Mouse (Mus musculus) spleen, adult 2 months (tissue): ENCODE measurements at regions not wholly inside any gene's neighbourhood (a gene's known extent, or its start where the extent isn't known, plus 50 kb on each side); places are given as distances from the start of the nearest gene placed in this dataset.

Experiments used
- DNase-seq, 2 experiments: peaks; one replicate each; pipeline versions ENCODE4 v3.0.0 to v3.0.0-alpha.2; 2012 to 2021; ENCODE audit warnings: low spot score in 2 of 2, low read depth in 1 of 2
- H3K27ac ChIP-seq: fragments of 200-500 bp; 2 replicates; pipeline ENCODE4 v1.5.1; 2012; ENCODE audit warnings: low read length, inconsistent platforms; ENCODE audit not compliant: insufficient read depth
- H3K27me3 ChIP-seq: fragments of 200-500 bp; 2 replicates; pipeline ENCODE4 v1.6.1; 2012; ENCODE audit warnings: mild to moderate bottlenecking, moderate library complexity, low read length, inconsistent platforms; ENCODE audit not compliant: control insufficient read depth, insufficient read depth
- H3K36me3 ChIP-seq: fragments of 200-500 bp; 2 replicates; pipeline ENCODE4 v1.6.1; 2012; ENCODE audit warnings: mild to moderate bottlenecking, low read length, inconsistent platforms; ENCODE audit not compliant: control insufficient read depth, insufficient read depth
- H3K4me1 ChIP-seq: fragments of 200-500 bp; 2 replicates; pipeline ENCODE4 v1.6.1; 2011; ENCODE audit warnings: inconsistent platforms; ENCODE audit not compliant: control insufficient read depth, insufficient read depth, insufficient read length
- H3K4me3 ChIP-seq: fragments of 200-500 bp; 2 replicates; pipeline ENCODE4 v1.5.1; 2011; ENCODE audit warnings: mild to moderate bottlenecking, inconsistent platforms; ENCODE audit not compliant: insufficient read depth, insufficient read length; ENCODE audit errors: extremely low read depth
- CTCF ChIP-seq: fragments of 200-500 bp; IDR thresholded peaks from 2 replicates; pipeline ENCODE4 v1.5.1; 2011; ENCODE audit warnings: mild to moderate bottlenecking, inconsistent platforms; ENCODE audit not compliant: insufficient read depth, insufficient read length, insufficient replicate concordance; ENCODE audit errors: extremely low read depth
- POLR2A ChIP-seq: fragments of 200-500 bp; IDR thresholded peaks from 2 replicates; pipeline ENCODE4 v1.6.1; 2011; ENCODE audit warnings: low read depth, low read length, inconsistent platforms
- WGBS: fragments of 180-500 bp; shearing (Covaris S2); methylation state at CpG from one replicate; pipeline ENCODE4 v1.1.7; 2018; 5-methylcytosine and 5-hydroxymethylcytosine counted together

DNA sequence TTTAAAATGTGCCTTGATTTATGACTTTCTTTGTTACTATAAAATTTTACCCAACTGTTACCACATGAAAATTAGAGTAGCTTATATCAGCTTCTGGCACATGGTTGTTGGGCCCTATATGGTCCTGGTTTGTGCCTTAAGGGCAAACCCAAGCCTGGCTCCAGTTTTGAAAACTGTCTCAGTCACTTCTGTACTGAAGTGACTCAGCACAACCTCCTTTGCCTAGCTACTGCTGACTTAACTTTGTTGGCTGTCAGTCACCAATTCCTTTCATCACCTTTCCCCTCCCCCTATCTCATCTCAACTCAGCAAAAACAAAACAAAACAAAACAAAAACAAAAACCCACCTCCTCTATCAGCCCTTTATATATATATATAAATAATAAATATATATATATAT is 251.0 kb upstream of the Myo3a start:
- TF ChIP-seq POLR2A (no peak), CTCF (no peak)
- Histone ChIP-seq H3K27me3 (no peaks in the 10 kb centered on the region), H3K4me1 (no peaks in the 10 kb centered on the region), H3K27ac (no peak overlapping the region), H3K36me3 (no peaks in the 10 kb centered on the region), H3K4me3 (no peak overlapping the region)
- no peak for DNase-seq

GRCm38 (mm10) chr2:21976831-21977230 is 250.5 kb upstream of the Myo3a start:
- Histone ChIP-seq H3K27me3 (no peaks in the 10 kb centered on the region), H3K4me3 (no peak overlapping the region), H3K4me1 (no peaks in the 10 kb centered on the region), H3K27ac (no peak overlapping the region), H3K36me3 (no peaks in the 10 kb centered on the region)
- WGBS = 84% methylated on average over 2 of the region's 2 CpGs
- DNase-seq = no peak
- no peak for TF ChIP-seq POLR2A
- TF ChIP-seq CTCF = no peak

GRCm38 (mm10) chr2:21980177-21980576 is 247.1 kb upstream of the Myo3a start:
- DNase-seq = no peak
- Histone ChIP-seq H3K36me3 (no peaks in the 10 kb centered on the region), H3K27me3 (no peaks in the 10 kb centered on the region), H3K4me3 (no peak overlapping the region), H3K27ac (no peak overlapping the region), H3K4me1 (no peaks in the 10 kb centered on the region)
- TF ChIP-seq POLR2A (no peak), CTCF (no peak)
- whole genome bisulfite sequencing = 89% methylated on average over 9 of the region's 9 CpGs

- TF ChIP-seq CTCF (no peak), POLR2A (no peak)
- WGBS = 87% methylated on average over 2 of the region's 2 CpGs
- no peaks in the 10 kb centered on the region for H3K27me3 ChIP-seq
- no peak for DNase-seq
- no peak overlapping the region for H3K4me3 ChIP-seq
- H3K4me1 ChIP-seq = no peaks in the 10 kb centered on the region
- no peaks in the 10 kb centered on the region for H3K36me3 ChIP-seq
- H3K27ac ChIP-seq = no peak overlapping the region
Measured at GRCm38 (mm10) chr2:22024438-22024837, 202.9 kb upstream of the Myo3a start.

GRCm38 (mm10) chr2:22026794-22027193 is 200.5 kb upstream of the Myo3a start:
- Histone ChIP-seq H3K27me3 (no peaks in the 10 kb centered on the region), H3K4me3 (no peak overlapping the region), H3K36me3 (no peaks in the 10 kb centered on the region), H3K4me1 (no peaks in the 10 kb centered on the region), H3K27ac (no peak overlapping the region)
- DNase-seq = no peak
- 74% methylated on average over 1 of the region's 1 CpGs for WGBS
- no peak for TF ChIP-seq POLR2A
- TF ChIP-seq CTCF = no peak

DNA sequence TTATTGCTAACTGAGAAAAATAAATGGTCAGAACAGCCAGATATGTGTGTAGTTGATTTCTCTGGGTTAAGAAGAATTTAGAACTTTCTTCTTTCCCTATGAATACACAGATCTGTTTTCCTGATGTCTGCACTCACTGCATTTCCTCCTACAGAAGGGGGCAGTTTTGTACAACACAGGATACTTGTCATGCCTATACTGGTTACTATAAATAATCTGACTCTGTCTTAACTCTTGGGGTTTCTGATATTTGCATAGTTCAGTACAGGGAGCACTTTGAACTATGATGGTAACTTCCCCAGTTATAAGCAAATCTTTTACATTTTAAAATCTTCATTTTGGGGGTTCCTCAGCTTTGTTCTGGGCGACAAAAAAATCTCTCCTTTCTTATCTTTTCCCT is 198.7 kb upstream of the Myo3a start:
- Histone ChIP-seq H3K27ac (no peak overlapping the region), H3K36me3 (no peaks in the 10 kb centered on the region), H3K4me3 (no peak overlapping the region), H3K4me1 (no peaks in the 10 kb centered on the region), H3K27me3 (no peaks in the 10 kb centered on the region)
- TF ChIP-seq CTCF = no peak
- TF ChIP-seq POLR2A = no peak
- no peak for DNase-seq
- 38% methylated on average over 1 of the region's 1 CpGs for WGBS

DNA sequence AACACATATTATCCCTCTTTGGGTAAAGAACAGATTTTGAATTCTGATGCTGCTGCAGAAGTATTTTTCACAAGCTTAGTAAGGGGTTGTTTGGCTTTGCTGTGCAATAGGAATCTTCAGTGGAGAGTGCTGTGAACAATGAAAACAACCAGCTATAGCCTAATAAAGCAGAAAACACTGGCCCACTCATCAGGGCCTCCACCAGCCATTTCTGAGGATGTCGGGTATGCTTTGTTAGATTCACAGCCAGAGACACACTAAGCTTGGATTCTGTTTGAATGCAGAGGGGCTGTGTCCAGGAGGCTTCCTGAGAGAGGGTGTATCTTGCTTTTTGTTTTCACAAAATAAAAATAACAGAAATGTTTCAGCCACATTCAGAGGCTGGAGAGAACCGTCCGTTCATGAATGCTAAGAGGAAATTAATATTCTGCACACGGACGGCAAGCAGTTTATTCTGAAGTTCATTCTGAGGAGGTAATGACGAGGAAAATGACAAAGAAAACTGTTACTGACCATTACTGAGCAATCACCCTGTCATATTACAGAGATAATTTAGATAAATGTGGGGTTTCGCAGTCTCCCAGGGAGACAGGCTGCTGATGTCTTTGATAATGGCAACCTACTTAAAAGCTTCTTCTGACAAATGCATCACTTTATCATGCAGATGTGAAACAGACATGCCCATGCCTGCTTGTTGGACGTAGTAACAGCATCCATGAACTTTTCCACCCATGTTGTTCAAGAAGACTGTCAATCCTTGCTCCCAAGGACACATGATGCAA is 198.1 kb upstream of the Myo3a start:
- H3K4me3 ChIP-seq = no peak overlapping the region
- H3K27me3 ChIP-seq = no peaks in the 10 kb centered on the region
- no peaks in the 10 kb centered on the region for H3K4me1 ChIP-seq
- TF ChIP-seq CTCF = no peak
- no peak for TF ChIP-seq POLR2A
- no peak for DNase-seq
- 81% methylated on average over 8 of the region's 8 CpGs for WGBS
- no peaks in the 10 kb centered on the region for H3K36me3 ChIP-seq
- no peak overlapping the region for H3K27ac ChIP-seq

- Histone ChIP-seq H3K4me1 (no peaks in the 10 kb centered on the region), H3K27me3 (no peaks in the 10 kb centered on the region), H3K27ac (no peak overlapping the region), H3K36me3 (no peaks in the 10 kb centered on the region), H3K4me3 (no peak overlapping the region)
- no peak for DNase-seq
- TF ChIP-seq POLR2A (no peak), CTCF (no peak)
- 88% methylated on average over 5 of the region's 5 CpGs for WGBS
Measured at GRCm38 (mm10) chr2:22029804-22030194, 197.5 kb upstream of the Myo3a start.
